Mouse (Mus musculus) heart, adult 2 months (tissue): ENCODE measurements around the gene Gm4559.

Experiments used
- CTCF ChIP-seq: fragments of 200-600 bp; IDR thresholded peaks from 2 replicates; pipeline ENCODE4 v1.8.1; 2022; ENCODE audit warnings: antibody characterized with exemption, mild to moderate bottlenecking, moderate library complexity
- EP300 ChIP-seq: fragments of 200-500 bp; IDR thresholded peaks from 2 replicates; pipeline ENCODE4 v1.6.1; 2011; ENCODE audit warnings: low read depth, low read length, control low read depth; ENCODE audit not compliant: insufficient read depth
- POLR2A ChIP-seq: fragments of 200-500 bp; IDR thresholded peaks from 2 replicates; pipeline ENCODE4 v1.6.1; 2011; ENCODE audit warnings: mild to moderate bottlenecking, low read depth, low read length, control low read depth; ENCODE audit not compliant: insufficient read depth

DNA sequence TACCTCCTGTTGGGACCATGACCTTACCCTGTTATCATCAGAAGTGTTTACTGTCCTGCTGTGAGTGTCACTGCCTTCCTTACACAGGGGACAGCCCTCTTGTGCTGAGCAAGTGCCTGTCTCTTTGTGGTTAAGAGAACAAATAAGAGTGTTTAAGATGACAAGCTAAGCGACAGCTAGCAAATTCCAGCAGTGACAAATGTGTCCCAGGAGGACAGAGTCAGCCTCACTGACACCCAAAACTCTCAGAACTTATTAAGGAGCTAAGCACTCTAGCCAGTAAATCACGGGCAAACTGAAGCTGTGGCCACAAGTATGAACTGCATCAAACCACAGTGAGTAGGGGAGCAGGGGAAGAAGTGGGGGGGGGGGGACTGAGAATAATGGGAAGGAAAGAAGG, 46.7 kb upstream of the Gm4559 start:
- TF ChIP-seq POLR2A (no peak), CTCF (no peak), EP300 (no peak)
